Mouse (Mus musculus) megakaryocyte, embryonic 14.5 days (primary cell): ENCODE measurements at regions not wholly inside any gene's neighbourhood (a gene's known extent, or its start where the extent isn't known, plus 50 kb on each side); places are given as distances from the start of the nearest gene placed in this dataset.

Experiments used
- FLI1 ChIP-seq: IDR thresholded peaks from 2 replicates; pipeline ENCODE4 v1.6.1; 2012; ENCODE audit warnings: low read length, inconsistent platforms, mixed read lengths
- GATA1 ChIP-seq: IDR thresholded peaks from 3 replicates; pipeline ENCODE4 v1.6.1; 2012; ENCODE audit warnings: mixed read lengths, low read length, inconsistent platforms, borderline replicate concordance

DNA sequence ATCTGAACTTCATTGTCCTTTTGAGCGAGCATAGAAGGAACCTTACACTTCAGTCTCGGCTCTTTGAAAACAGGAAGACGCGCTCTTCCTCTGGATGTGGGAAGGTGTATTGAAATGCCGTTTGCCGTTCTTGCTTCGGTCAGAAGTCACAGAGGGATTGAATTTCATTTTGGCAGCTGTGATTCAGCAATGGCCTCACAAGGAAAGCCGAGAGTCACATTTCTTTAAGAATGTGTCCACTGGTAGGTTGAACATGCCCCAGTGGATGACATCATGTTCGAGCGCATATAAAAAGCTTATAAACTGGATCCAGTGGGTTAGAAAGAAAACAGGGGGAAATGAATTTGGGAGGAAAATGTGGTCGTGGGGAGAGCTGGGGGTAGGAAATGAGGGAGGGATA lies 1579.6 kb upstream of the Gulo start:
- no peak for TF ChIP-seq FLI1
- no peak for TF ChIP-seq GATA1
